Mouse (Mus musculus) MEL (cell line): ENCODE measurements around the gene Slit1. TPM values are rescaled to one million over a fixed set of nuclear protein-coding genes. Genes with fewer than 3 reads are reported as not detected.

ENCODE experiments used
- DNase-seq: peaks from one replicate; pipeline ENCODE4 v3.0.0; 2011; ENCODE audit warnings: low read depth, low spot score
- H3K27ac ChIP-seq: 2 replicates; pipeline ENCODE4 v1.5.1; 2012; ENCODE audit warnings: low read depth, mild to moderate bottlenecking, control low read depth, low read length, moderate library complexity; ENCODE audit not compliant: control insufficient read depth
- H3K27me3 ChIP-seq, 2 experiments: fragments of 150-350 bp in 1 of 2; sonication (generic) in 1 of 2; 2 replicates each; pipeline ENCODE4 v1.6.1; 2012; ENCODE audit warnings: low read length in 2 of 2, mild to moderate bottlenecking in 2 of 2, improper control_type of control experiment in 1 of 2, moderate library complexity in 1 of 2; ENCODE audit not compliant: insufficient read depth in 2 of 2, control insufficient read depth in 1 of 2
- H3K36me3 ChIP-seq, 2 experiments: 2 replicates each; pipeline ENCODE4 v1.6.1; 2012 to 2014; ENCODE audit warnings: low read length in 2 of 2, improper control_type of control experiment in 1 of 2, inconsistent platforms in 1 of 2, mild to moderate bottlenecking in 1 of 2; ENCODE audit not compliant: insufficient read depth in 2 of 2, control insufficient read depth in 1 of 2
- H3K4me1 ChIP-seq, 2 experiments: fragments of 150-350 bp in 1 of 2; sonication (generic) in 1 of 2; 2 replicates each; pipeline ENCODE4 v1.6.1; 2012; ENCODE audit warnings: low read length in 2 of 2, improper control_type of control experiment in 1 of 2, mild to moderate bottlenecking in 1 of 2; ENCODE audit not compliant: insufficient read depth in 2 of 2, control insufficient read depth in 1 of 2
- H3K4me3 ChIP-seq, 2 experiments: fragments of 150-350 bp in 1 of 2; sonication (generic) in 1 of 2; 2 replicates each; pipeline ENCODE4 v1.5.1; 2012; ENCODE audit warnings: low read depth in 2 of 2, low read length in 2 of 2, mild to moderate bottlenecking in 2 of 2, moderate library complexity in 2 of 2, control low read depth in 1 of 2, improper control_type of control experiment in 1 of 2; ENCODE audit not compliant: control insufficient read depth in 1 of 2, insufficient read depth in 1 of 2
- H3K79me2 ChIP-seq: 2 replicates; pipeline ENCODE4 v1.6.1; 2012; ENCODE audit warnings: mild to moderate bottlenecking, low read length, moderate library complexity; ENCODE audit not compliant: control insufficient read depth, poor library complexity, insufficient read depth
- H3K9ac ChIP-seq: 2 replicates; pipeline ENCODE4 v1.6.1; 2012; ENCODE audit warnings: low read depth, mild to moderate bottlenecking, control low read depth, low read length, moderate library complexity; ENCODE audit not compliant: control insufficient read depth, poor library complexity, severe bottlenecking
- H3K9me3 ChIP-seq: fragments of 150-350 bp; sonication (generic); replicated peaks from 2 replicates; pipeline ENCODE4 v1.6.1; 2012; ENCODE audit warnings: mild to moderate bottlenecking, low read length, improper control_type of control experiment, moderate library complexity; ENCODE audit not compliant: insufficient read depth
- BHLHE40 ChIP-seq: IDR thresholded peaks from 2 replicates; pipeline ENCODE4 v1.6.1; 2012; ENCODE audit warnings: low read depth, mild to moderate bottlenecking, inconsistent platforms, low read length, improper control_type of control experiment, borderline replicate concordance
- CTCF ChIP-seq, 3 experiments: IDR thresholded peaks in 2 of 3; conservative IDR thresholded peaks in 1 of 3; 2 replicates each; pipeline ENCODE4 v1.5.1; 2011 to 2012; ENCODE audit warnings: low read length in 3 of 3, low read depth in 2 of 3, mild to moderate bottlenecking in 2 of 3, improper control_type of control experiment in 1 of 3, inconsistent platforms in 1 of 3, mixed read lengths in 1 of 3, moderate library complexity in 1 of 3; ENCODE audit not compliant: control insufficient read depth in 1 of 3, insufficient read depth in 1 of 3, poor library complexity in 1 of 3, severe bottlenecking in 1 of 3
- ELF1 ChIP-seq: IDR thresholded peaks from 2 replicates; pipeline ENCODE4 v1.6.1; 2014; ENCODE audit warnings: low read depth, mild to moderate bottlenecking, inconsistent platforms, low read length, improper control_type of control experiment, moderate library complexity
- EP300 ChIP-seq, 2 experiments: IDR thresholded peaks; 2 replicates each; pipeline ENCODE4 v1.6.1; 2011; ENCODE audit warnings: improper control_type of control experiment in 2 of 2, low read length in 2 of 2, low read depth in 1 of 2, mild to moderate bottlenecking in 1 of 2
- JUND ChIP-seq: IDR thresholded peaks from 2 replicates; pipeline ENCODE4 v1.6.1; 2011; ENCODE audit warnings: low read depth, mild to moderate bottlenecking, improper control_type of control experiment, low read length
- KAT2A ChIP-seq: conservative IDR thresholded peaks from 2 replicates; pipeline ENCODE4 v1.6.1; 2012; ENCODE audit warnings: low read depth, low read length, improper control_type of control experiment, inconsistent platforms
- MAX ChIP-seq: IDR thresholded peaks from 2 replicates; pipeline ENCODE4 v1.6.1; 2011; ENCODE audit warnings: low read length, improper control_type of control experiment
- MEF2A ChIP-seq: IDR thresholded peaks from 2 replicates; pipeline ENCODE4 v1.6.1; 2014; ENCODE audit warnings: low read depth, mild to moderate bottlenecking, inconsistent platforms, low read length, improper control_type of control experiment; ENCODE audit not compliant: poor library complexity, insufficient replicate concordance, severe bottlenecking; ENCODE audit errors: extremely low read depth
- MYB ChIP-seq: IDR thresholded peaks from 2 replicates; pipeline ENCODE4 v1.6.1; 2011; ENCODE audit warnings: mild to moderate bottlenecking, low read depth, low read length, improper control_type of control experiment
- NELFE ChIP-seq: IDR thresholded peaks from 2 replicates; pipeline ENCODE4 v1.6.1; 2011; ENCODE audit warnings: low read depth, low read length, improper control_type of control experiment
- POLR2A ChIP-seq, 2 experiments: IDR thresholded peaks; 2 replicates each; pipeline ENCODE4 v1.6.1; 2011 to 2012; ENCODE audit warnings: low read length in 2 of 2, mild to moderate bottlenecking in 2 of 2, control low read depth in 1 of 2, improper control_type of control experiment in 1 of 2, low read depth in 1 of 2, moderate library complexity in 1 of 2; ENCODE audit not compliant: control insufficient read depth in 1 of 2, insufficient read depth in 1 of 2, poor library complexity in 1 of 2
- POLR2AphosphoS2 ChIP-seq: IDR thresholded peaks from 2 replicates; pipeline ENCODE4 v1.6.1; 2011; ENCODE audit warnings: low read length, improper control_type of control experiment
- POLR2AphosphoS5 ChIP-seq: IDR thresholded peaks from 2 replicates; pipeline ENCODE4 v1.6.1; 2012; ENCODE audit warnings: low read depth, borderline replicate concordance, mild to moderate bottlenecking, inconsistent platforms, low read length, moderate library complexity, mixed read lengths
- TCF12 ChIP-seq: IDR thresholded peaks from 2 replicates; pipeline ENCODE4 v1.6.1; 2014; ENCODE audit warnings: low read depth, mild to moderate bottlenecking, inconsistent platforms, low read length, improper control_type of control experiment, moderate library complexity
- UBTF ChIP-seq: IDR thresholded peaks from 2 replicates; pipeline ENCODE4 v1.6.1; 2012; ENCODE audit warnings: low read depth, mild to moderate bottlenecking, inconsistent platforms, low read length, improper control_type of control experiment, moderate library complexity, borderline replicate concordance; ENCODE audit not compliant: insufficient read depth
- USF1 ChIP-seq: IDR thresholded peaks from 2 replicates; pipeline ENCODE4 v1.6.1; 2014; ENCODE audit warnings: low read depth, mild to moderate bottlenecking, inconsistent platforms, low read length, improper control_type of control experiment, moderate library complexity
- ZMIZ1 ChIP-seq: IDR thresholded peaks from 2 replicates; pipeline ENCODE4 v1.6.1; 2012; ENCODE audit warnings: low read depth, mild to moderate bottlenecking, inconsistent platforms, low read length, improper control_type of control experiment, moderate library complexity
- ZNF384 ChIP-seq: IDR thresholded peaks from 2 replicates; pipeline ENCODE4 v1.6.1; 2012; ENCODE audit warnings: low read depth, mild to moderate bottlenecking, inconsistent platforms, low read length, improper control_type of control experiment
- polyA plus RNA-seq, 2 experiments: library from polyadenylated mRNA; stranded (reverse) in 1 of 2; unstranded in 1 of 2; fragments of >175 nt in 1 of 2; fragments of >200 nt in 1 of 2; gene quantifications; 2 replicates each; pipeline versions ENCODE4 v1.2.1 to v1.2.4; 2012; ENCODE audit warnings: low replicate concordance in 2 of 2, low read depth in 1 of 2; ENCODE audit not compliant: insufficient read length in 2 of 2, insufficient read depth in 1 of 2, missing spikeins in 1 of 2
- total RNA-seq: library from RNA; depleted of rRNA; stranded (reverse); fragments of 300-350 nt; gene quantifications from 2 replicates; pipeline ENCODE4 v1.2.3, GENCODE M21; 2012

The Slit1 gene
- total and polyA plus RNA-seq, 3 experiments = 0.04 TPM; not detected in 1

- Histone ChIP-seq H3K27ac (no peak overlapping the region), H3K27me3 (peaks cover 10 to 17% of the 10 kb centered on the region in 2 experiments), H3K9me3 (no peaks in the 10 kb centered on the region), H3K4me3 (no peak overlapping the region), H3K4me1 (no peaks in the 10 kb centered on the region), H3K36me3 (no peaks in the 10 kb centered on the region), H3K9ac (no peak overlapping the region), H3K79me2 (no peaks in the 10 kb centered on the region)
- DNase-seq = peak; percentile 16
- TF ChIP-seq ELF1 = no peak
- no peak for TF ChIP-seq USF1
- TF ChIP-seq MAX = no peak
- no peak for TF ChIP-seq UBTF
- no peak for TF ChIP-seq NELFE
- TF ChIP-seq ZNF384 = no peak
- no peak for TF ChIP-seq POLR2A (IDR thresholded peaks at IDR 0.05; ENCODE audit: control insufficient read depth in 1 of 2, insufficient read depth in 1 of 2, low read depth in 1 of 2, low read length in 2 of 2, poor library complexity in 1 of 2)
- TF ChIP-seq ZMIZ1 = no peak
- no peak for TF ChIP-seq TCF12
- TF ChIP-seq JUND = no peak
These were observed 125.3 kb downstream of the Slit1 start for GRCm38 (mm10) chr19:41618153-41618657.

GRCm38 (mm10) chr19:41617102-41617501, 126.4 kb downstream of the Slit1 start:
- H3K79me2 ChIP-seq = no peaks in the 10 kb centered on the region
- DNase-seq = no peak
- no peak overlapping the region for H3K27ac ChIP-seq
- no peak overlapping the region for H3K9ac ChIP-seq
- no peaks in the 10 kb centered on the region for H3K36me3 ChIP-seq
- TF ChIP-seq POLR2AphosphoS2 (no peak), JUND (no peak), EP300 (IDR thresholded peaks at IDR 0.05; ENCODE audit: low read depth in 1 of 2, low read length in 2 of 2) (no peak), NELFE (no peak), ZMIZ1 (no peak), MEF2A (no peak), MYB (no peak), POLR2AphosphoS5 (no peak), BHLHE40 (no peak), KAT2A (no peak), CTCF (IDR thresholded peaks at IDR 0.05 in 2 of 3, conservative IDR thresholded peaks at IDR 0.05 in 1 of 3; ENCODE audit: control insufficient read depth in 1 of 3, insufficient read depth in 1 of 3, low read depth in 2 of 3, low read length in 3 of 3, poor library complexity in 1 of 3, severe bottlenecking in 1 of 3) (no peak)
- no peaks in the 10 kb centered on the region for H3K4me1 ChIP-seq
- no peaks in the 10 kb centered on the region for H3K9me3 ChIP-seq
- no peak overlapping the region for H3K4me3 ChIP-seq
- peaks cover 9 to 19% of the 10 kb centered on the region in 2 experiments for H3K27me3 ChIP-seq
